Mouse (Mus musculus): ENCODE results near the gene Enah.

DNA sequence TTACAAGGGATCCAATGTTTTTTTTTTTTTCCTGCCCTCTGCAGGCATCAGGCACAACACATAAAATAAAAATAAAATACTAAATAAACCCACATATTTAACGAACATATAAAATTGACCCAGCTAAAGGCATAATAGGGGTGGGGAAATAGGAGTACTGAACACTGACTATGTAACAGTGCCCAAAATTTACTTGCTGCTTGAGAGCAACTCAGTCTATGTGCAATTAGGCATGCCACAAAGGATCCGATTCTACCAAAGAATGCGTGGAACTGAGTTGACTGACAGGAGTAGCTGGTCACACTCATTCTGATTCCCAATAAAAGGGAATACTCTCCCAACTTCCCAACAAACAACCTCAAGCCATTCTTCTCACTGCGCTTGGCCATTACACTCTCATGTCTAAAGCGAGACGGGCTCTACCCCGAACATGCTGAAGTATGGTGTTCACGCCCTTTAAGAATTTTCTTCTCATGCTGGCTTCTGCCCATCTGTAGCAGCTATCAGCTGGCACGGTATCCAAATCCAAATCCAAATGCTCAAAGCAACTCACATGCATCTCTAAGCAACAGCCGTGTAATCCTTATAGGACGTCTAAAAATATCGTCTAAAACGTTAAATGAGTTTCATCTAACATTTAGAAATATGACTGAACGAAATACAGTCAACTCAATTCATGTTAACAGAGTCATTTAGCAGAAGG, 39.6 kb downstream of the Enah start:
- no peak for TF ChIP-seq POLR2A (IDR thresholded peaks at IDR 0.05; ENCODE audit: low read depth, low read length)
- TF ChIP-seq CTCF (IDR thresholded peaks at IDR 0.05; ENCODE audit: borderline replicate concordance, insufficient read depth, low read length): no peak

All from embryonic fibroblast, embryonic 13.5 days (primary cell).